Mouse (Mus musculus) left cerebral cortex, adult 9 months (tissue): ENCODE results near the gene Cox6a2.

Experiments used
- DNase-seq, 2 experiments: peaks; one replicate each; pipeline ENCODE4 v3.0.0; 2022; ENCODE audit warnings: low spot score in 2 of 2

Gene Cox6a2

DNA sequence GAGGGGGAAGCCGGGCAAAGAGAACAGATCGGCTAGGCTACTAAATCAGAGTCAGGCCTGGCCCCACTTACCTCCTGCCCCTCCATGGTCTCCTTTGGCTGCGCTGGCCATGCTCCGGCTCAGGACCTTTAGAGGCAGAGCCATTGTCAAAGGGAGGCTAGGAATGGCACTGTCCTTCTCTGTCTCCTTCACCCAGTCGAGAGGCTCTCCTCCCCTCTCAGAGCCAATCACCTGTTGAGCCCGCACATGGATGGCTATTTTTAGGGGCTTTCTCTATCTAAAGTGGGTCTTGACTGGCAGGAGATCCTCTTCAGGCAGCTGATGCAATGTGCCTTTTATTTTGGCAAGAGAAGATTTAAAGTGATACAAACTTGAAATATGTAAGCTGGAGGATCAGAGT, at the start of gene Cox6a2:
TSS of gene Cox6a2 (minus strand) at position 236 of the 400 bp plus-strand sequence.
- no peak for DNase-seq

DNA sequence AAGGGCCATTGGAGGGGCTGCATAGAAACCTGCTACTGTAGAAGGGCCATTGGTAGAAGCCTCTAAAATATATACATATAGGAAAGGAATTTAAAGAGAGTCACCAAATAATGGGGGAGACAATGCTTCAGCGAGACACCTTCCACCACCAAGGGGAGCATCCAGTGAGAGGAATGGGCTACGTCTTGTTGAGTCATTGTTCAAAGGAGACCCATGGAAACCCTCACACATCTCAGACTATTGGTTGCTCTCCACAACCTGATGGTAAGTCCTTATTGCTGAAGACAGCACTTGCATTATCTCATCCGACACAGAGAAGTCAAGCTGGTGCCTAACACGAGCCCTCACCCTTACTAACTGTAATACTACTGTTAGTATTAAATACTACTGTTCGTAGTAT, 49.6 kb upstream of the Cox6a2 start:
- DNase-seq = no peak

DNA sequence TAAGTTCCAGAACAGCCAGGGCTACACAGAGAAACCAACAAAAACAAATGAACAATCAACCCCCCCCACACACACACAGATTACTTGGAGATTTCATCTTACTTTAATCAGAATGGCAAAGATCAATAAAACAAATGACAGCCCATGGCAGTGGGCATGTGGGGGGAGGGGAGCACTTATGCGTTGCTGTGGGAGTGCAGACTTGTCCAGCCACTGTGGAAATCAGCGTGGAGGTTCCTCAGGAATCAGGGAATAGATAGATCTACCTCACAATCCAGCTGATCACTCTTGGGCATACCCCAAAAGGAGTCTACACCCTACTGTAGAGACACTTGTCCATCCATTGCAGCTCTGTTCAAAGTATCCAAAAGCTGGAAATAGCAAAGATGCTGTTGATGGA, 48.8 kb upstream of the Cox6a2 start:
- DNase-seq = no peak

DNA sequence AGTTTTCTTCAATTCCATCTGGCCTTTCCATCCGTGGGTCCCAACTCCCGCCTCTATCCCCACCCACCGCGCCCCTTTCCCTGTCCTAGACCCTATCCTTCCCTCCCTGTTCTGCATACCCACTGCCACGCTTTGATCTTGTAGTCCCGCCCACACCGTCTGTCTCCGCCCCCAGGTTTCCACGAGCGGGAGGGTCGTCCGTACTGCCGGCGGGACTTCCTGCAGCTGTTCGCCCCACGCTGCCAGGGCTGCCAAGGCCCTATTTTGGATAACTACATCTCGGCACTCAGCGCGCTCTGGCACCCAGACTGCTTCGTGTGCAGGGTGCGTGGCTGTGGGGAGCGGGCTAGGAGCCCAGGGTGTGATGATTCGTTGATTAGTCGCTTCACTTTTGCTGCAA, 46.4 kb upstream of the Cox6a2 start:
- DNase-seq = peak in 1 of 2 experiments; percentile 79

- no peak for DNase-seq
Measured at GRCm38 (mm10) chr7:128251946-128252345, 45.8 kb upstream of the Cox6a2 start.

GRCm38 (mm10) chr7:128249998-128250397, 43.8 kb upstream of the Cox6a2 start:
- no peak for DNase-seq

GRCm38 (mm10) chr7:128248081-128249042, 42.2 kb upstream of the Cox6a2 start:
- no peak for DNase-seq

- peak in 1 of 2 experiments; percentile 91 for DNase-seq
Measured at GRCm38 (mm10) chr7:128247443-128247842, 41.3 kb upstream of the Cox6a2 start.

DNA sequence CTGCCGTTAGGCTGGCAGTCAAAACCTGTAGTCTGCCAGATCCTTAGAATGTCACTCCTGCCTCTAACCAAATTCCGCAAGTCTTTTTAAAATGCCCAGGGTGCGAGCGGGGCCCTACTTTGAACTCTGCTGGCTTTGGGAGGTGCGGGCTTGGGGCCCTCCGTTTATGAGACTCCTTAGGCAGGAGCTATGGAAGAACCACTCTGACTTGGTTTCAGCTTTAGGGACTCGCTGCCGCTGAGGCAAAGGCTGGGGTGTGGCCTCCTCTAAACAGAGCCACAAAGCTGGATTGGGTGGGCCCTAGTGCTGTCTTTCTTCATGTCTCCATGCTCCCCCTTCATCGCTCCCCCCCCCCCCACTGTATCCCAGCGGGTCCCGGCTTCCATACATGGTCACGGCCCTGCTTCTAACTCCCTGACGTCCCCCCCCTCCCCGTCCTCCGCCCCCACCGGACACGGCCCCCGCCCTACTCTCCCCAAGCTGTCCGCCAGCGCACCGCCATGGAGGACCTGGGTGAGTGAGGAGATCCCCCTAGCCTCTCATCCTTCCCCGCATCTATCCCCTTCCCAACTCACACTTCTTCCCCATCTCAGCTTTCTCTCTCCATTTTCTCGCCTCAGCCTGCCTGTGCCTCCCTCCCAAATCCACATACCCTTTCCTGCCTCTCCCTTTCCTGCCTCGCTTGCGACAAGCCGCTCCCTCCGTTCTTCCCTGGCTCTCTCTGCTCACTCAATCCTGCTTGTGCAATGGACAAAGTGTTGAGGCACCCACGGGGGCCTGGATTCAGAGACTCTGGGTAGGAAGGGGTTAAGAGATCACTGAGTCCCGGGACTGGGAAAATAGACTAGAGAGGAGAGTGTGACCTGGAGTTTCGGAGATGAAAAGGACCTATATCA, 40.6 kb upstream of the Cox6a2 start, which contains the start of gene Tgfb1i1:
TSS of gene Tgfb1i1 (plus strand) at position 317 of the 896 bp plus-strand sequence.
- peak in 1 of 2 experiments; percentile 57 for DNase-seq

DNA sequence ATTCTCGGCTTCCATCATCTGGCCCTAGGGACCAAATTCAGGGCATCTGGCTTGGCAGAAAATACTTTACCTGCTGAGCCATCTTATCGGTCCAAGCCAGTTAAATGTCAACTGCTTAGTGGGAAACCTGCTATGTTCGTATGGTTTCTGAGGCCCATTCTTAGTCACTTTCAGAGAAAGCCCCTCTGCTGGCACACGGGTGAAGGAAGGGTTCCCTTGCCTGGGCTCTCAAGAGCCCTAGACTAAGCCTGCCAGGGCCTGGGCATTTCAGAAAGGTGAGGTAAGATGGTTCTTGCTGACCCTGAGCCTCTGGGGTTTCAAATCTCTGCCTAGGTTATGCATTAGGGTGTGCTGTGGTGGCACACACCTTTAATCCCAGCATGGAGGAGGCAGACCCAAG, 39.4 kb upstream of the Cox6a2 start:
- DNase-seq = no peak

- DNase-seq = no peak
Measured at GRCm38 (mm10) chr7:128244410-128245025, 38.3 kb upstream of the Cox6a2 start.

- DNase-seq = no peak
Measured at GRCm38 (mm10) chr7:128243921-128244320, 37.7 kb upstream of the Cox6a2 start.

DNA sequence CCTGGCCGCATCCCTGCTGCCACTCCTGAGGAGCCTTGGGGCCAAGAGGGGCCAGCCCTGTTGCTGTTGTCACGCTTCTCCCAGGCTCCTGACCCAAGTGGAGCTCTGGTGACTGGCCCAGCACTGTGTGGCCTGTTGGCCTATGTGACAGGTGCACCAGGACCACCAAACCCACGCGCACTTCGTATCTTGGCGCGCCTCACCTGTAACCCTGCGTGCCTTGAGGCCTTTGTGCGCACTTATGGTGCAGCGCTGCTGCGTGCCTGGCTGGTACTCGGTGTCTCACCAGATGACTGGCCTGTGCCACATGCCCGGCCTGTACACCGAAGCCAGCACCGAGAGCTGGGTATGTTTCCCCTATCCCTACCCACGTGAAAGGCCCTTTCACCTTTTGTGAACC, 36.1 kb upstream of the Cox6a2 start:
- DNase-seq = no peak

- no peak for DNase-seq
Measured at GRCm38 (mm10) chr7:128240131-128240784, 34.1 kb upstream of the Cox6a2 start.

- DNase-seq = no peak
Measured at GRCm38 (mm10) chr7:128238991-128239390, 32.8 kb upstream of the Cox6a2 start.

- peak; percentile 96 to 99 for DNase-seq
Measured at GRCm38 (mm10) chr7:128237927-128238778, 32.0 kb upstream of the Cox6a2 start, which contains the start of gene 9130023H24Rik. 9130023H24Rik (minus strand) TSS chr7:128238031.

GRCm38 (mm10) chr7:128237593-128237926, 31.4 kb upstream of the Cox6a2 start:
- DNase-seq = no peak

DNA sequence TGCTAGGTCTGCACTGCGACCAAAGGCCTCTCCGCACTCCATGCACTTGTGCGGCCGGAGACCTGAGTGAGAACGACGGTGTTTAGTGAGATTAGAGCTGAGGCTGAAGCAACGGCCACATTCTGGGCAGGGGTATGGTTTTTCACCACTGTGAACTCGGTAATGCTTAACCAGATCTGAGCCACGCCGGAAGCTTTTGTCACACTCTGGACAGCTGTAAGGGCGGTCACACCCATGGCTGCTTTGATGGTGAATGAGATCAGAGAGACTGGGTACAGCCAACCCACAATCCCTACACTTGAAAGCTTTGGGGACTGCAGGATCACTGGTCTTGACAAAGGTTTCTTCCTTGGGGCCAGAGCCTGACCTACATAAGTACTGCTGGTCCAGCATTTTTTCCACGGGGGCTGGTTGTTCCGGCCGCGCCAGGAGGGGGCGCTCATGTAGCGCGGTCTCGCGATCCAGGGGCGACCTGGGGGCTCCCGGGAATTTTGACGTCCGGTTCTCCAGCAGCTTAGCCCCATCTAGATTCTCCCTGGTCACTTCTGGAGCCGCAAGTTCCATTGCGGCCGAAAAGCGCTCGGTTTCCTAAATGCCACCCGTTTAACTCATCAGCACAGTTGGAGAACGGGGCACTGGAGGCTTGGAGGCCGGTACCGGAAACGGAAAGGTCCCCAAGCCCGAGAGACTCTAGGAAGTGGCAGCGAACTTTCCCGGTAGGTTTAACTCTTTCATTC, 30.8 kb upstream of the Cox6a2 start, which contains the start of gene Armc5:
TSS of gene Armc5 (plus strand) at position 487 of the 737 bp plus-strand sequence.
- DNase-seq = peak in 1 of 2 experiments; percentile 88

DNA sequence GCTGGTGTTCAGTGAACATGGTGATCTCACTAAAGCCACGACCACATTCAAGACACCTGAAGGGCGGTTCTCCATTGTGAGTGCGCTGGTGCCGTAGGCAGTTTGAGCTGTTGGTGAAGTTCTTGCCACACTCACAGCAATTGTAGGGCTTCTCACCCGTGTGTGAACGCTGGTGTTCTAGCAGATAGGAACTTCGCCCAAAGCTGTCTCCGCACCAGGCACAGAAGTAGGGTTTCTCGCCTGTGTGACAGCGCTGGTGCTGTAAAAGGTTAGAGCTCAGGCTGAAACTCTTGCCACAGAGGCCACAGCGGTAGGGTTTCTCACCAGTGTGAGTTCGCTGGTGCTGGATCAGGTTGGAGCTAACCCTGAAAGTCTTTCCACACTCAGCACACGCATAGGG, 30.2 kb upstream of the Cox6a2 start:
- no peak for DNase-seq

DNA sequence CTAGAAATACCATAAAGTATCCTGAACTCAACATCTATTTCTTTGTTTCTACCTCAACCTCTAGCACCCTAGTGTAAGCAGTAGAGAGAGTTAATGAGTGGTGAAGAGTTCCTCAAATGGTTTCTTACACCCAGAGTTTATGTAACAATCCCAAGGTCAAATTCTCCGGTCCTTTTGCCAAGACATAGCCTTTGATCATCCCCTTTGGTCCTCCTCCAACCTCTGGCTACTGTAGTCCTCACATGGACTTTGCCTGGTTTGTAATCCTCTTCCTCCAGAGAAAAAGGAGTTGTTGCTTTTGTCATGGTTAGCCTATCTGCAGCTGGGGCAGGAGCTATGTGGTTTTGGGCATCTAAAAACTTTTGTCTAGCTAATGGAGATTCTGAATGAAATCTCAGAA, 29.3 kb upstream of the Cox6a2 start:
- DNase-seq = no peak
